Mouse (Mus musculus): ENCODE results near the gene Hes1.

DNA sequence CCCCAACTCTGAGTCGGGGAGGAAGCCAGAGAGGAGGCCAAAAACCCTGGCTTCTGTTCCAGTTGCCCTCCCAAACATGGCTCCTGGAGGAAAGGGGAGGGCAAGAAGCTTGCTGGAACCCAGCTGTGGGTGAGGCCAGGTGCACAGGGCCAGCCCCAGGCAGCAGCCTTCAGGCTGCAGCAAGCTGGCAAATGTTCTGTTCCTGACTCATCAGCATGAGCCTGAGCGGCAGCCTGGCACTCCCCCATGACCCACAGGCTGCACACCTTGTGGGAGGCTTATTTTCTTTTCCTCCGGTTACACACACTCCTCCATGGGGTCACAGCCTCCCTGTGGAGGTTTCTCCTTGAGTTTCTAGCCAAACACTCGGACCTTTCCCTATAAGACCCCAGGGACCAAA, 30.2 kb upstream of the Hes1 start:
- TF ChIP-seq CTCF (IDR thresholded peaks at IDR 0.05; ENCODE audit: low read depth, low read length) (no peak), POLR2A (IDR thresholded peaks at IDR 0.05; ENCODE audit: extremely low read depth, insufficient read depth, low read length) (no peak)

Measured in liver, adult 2 months (tissue).